Mouse (Mus musculus) CH12.LX (cell line): ENCODE measurements around the gene Tcaf2. TPM values are rescaled to one million over a fixed set of nuclear protein-coding genes. Genes with fewer than 3 reads are reported as not detected.

Source experiments
- DNase-seq: peaks from one replicate; pipeline ENCODE4 v3.0.0-alpha.2; 2013; ENCODE audit errors: extremely low read depth
- H3K27ac ChIP-seq: 2 replicates; pipeline ENCODE4 v1.5.1; 2012; ENCODE audit warnings: low read depth, mild to moderate bottlenecking, control low read depth, moderate library complexity; ENCODE audit not compliant: insufficient read depth
- H3K27me3 ChIP-seq: replicated peaks from 2 replicates; pipeline ENCODE3; 2012; ENCODE audit warnings: inconsistent platforms
- H3K36me3 ChIP-seq, 2 experiments: replicated peaks in 1 of 2; 2 replicates each; pipeline versions ENCODE3 to v1.6.1; 2012; ENCODE audit warnings: inconsistent platforms in 1 of 2, low read length in 1 of 2, mild to moderate bottlenecking in 1 of 2, mixed read lengths in 1 of 2, moderate library complexity in 1 of 2; ENCODE audit not compliant: control insufficient read depth in 1 of 2, insufficient read depth in 1 of 2
- H3K4me1 ChIP-seq, 2 experiments: 2 replicates each; pipeline ENCODE4 v1.6.1; 2012; ENCODE audit warnings: inconsistent platforms in 1 of 2, moderate library complexity in 1 of 2; ENCODE audit not compliant: insufficient read depth in 2 of 2, control insufficient read depth in 1 of 2
- H3K4me2 ChIP-seq: 2 replicates; pipeline ENCODE4 v1.6.1; 2012; ENCODE audit warnings: low read depth, mild to moderate bottlenecking, control low read depth; ENCODE audit not compliant: poor library complexity, insufficient read depth, severe bottlenecking
- H3K4me3 ChIP-seq, 3 experiments: fragments of 150-350 bp in 1 of 3; sonication (generic) in 1 of 3; replicated peaks in 1 of 3; 2 replicates each; pipeline versions ENCODE3 to v1.5.1; 2011 to 2012; ENCODE audit warnings: low read depth in 2 of 3, low read length in 2 of 3, mild to moderate bottlenecking in 2 of 3, moderate library complexity in 2 of 3, control low read depth in 1 of 3, improper control_type of control experiment in 1 of 3, inconsistent platforms in 1 of 3, mixed read lengths in 1 of 3; ENCODE audit not compliant: poor library complexity in 1 of 3
- H3K79me2 ChIP-seq: replicated peaks from 2 replicates; pipeline ENCODE4 v1.6.1; 2012; ENCODE audit warnings: mild to moderate bottlenecking, moderate library complexity; ENCODE audit not compliant: control insufficient read depth, poor library complexity, insufficient read depth, severe bottlenecking; ENCODE audit errors: extremely low read depth
- H3K9ac ChIP-seq: 2 replicates; pipeline ENCODE4 v1.6.1; 2012; ENCODE audit warnings: low read depth, mild to moderate bottlenecking, control low read depth, moderate library complexity; ENCODE audit not compliant: insufficient read depth
- H3K9me3 ChIP-seq: replicated peaks from 2 replicates; pipeline ENCODE3; 2012; ENCODE audit warnings: low read length, inconsistent platforms, mixed read lengths
- BHLHE40 ChIP-seq: IDR thresholded peaks from 2 replicates; pipeline ENCODE4 v1.6.1; 2011; ENCODE audit warnings: mild to moderate bottlenecking, low read depth, low read length, improper control_type of control experiment
- CHD1 ChIP-seq: IDR thresholded peaks from 2 replicates; pipeline ENCODE4 v1.6.1; 2012; ENCODE audit warnings: low read depth, low read length, improper control_type of control experiment, inconsistent platforms
- ELF1 ChIP-seq: IDR thresholded peaks from 2 replicates; pipeline ENCODE4 v1.6.1; 2014; ENCODE audit warnings: low read depth, mild to moderate bottlenecking, inconsistent platforms, low read length, improper control_type of control experiment
- HCFC1 ChIP-seq: IDR thresholded peaks from 2 replicates; pipeline ENCODE4 v1.6.1; 2012; ENCODE audit warnings: low read depth, mild to moderate bottlenecking, inconsistent platforms, low read length, improper control_type of control experiment
- MAFK ChIP-seq: IDR thresholded peaks from 2 replicates; pipeline ENCODE4 v1.6.1; 2011; ENCODE audit warnings: low read length, improper control_type of control experiment; ENCODE audit not compliant: insufficient replicate concordance
- MXI1 ChIP-seq: IDR thresholded peaks from 2 replicates; pipeline ENCODE4 v1.6.1; 2011; ENCODE audit warnings: mild to moderate bottlenecking, low read depth, low read length, improper control_type of control experiment
- MYC ChIP-seq: IDR thresholded peaks from 2 replicates; pipeline ENCODE4 v1.6.1; 2011; ENCODE audit warnings: low read depth, mild to moderate bottlenecking, improper control_type of control experiment, low read length
- NRF1 ChIP-seq: IDR thresholded peaks from 2 replicates; pipeline ENCODE4 v1.6.1; 2014; ENCODE audit warnings: low read depth, mild to moderate bottlenecking, inconsistent platforms, low read length, improper control_type of control experiment, moderate library complexity
- RCOR1 ChIP-seq: conservative IDR thresholded peaks from 2 replicates; pipeline ENCODE4 v1.6.1; 2012; ENCODE audit warnings: low read depth, mild to moderate bottlenecking, inconsistent platforms, low read length, improper control_type of control experiment
- TCF12 ChIP-seq: IDR thresholded peaks from 2 replicates; pipeline ENCODE4 v1.6.1; 2014; ENCODE audit warnings: low read depth, mild to moderate bottlenecking, inconsistent platforms, low read length, improper control_type of control experiment
- USF2 ChIP-seq: conservative IDR thresholded peaks from 2 replicates; pipeline ENCODE4 v1.6.1; 2011; ENCODE audit warnings: low read depth, low read length, improper control_type of control experiment
- ZC3H11A ChIP-seq: IDR thresholded peaks from 2 replicates; pipeline ENCODE4 v1.6.1; 2012; ENCODE audit warnings: low read depth, mild to moderate bottlenecking, inconsistent platforms, low read length, improper control_type of control experiment
- ZMIZ1 ChIP-seq: IDR thresholded peaks from 2 replicates; pipeline ENCODE4 v1.6.1; 2012; ENCODE audit warnings: low read depth, mild to moderate bottlenecking, inconsistent platforms, low read length, improper control_type of control experiment
- ZNF384 ChIP-seq: IDR thresholded peaks from 2 replicates; pipeline ENCODE4 v1.6.1; 2012; ENCODE audit warnings: low read depth, low read length, improper control_type of control experiment, inconsistent platforms
- dilution Hi-C: fragments of 300-500 bp; cut with MboI; formaldehyde crosslinking; loops from 2 replicates; pipeline ENCODE4 v1.14.3; 2020; ENCODE audit warnings: low sequenced_read_pairs; ENCODE audit not compliant: extremely low pct_unique_long_range_greater_than_20kb, extremely low pct_ligation_motif_present
- in situ Hi-C: fragments of 300-500 bp; cut with MboI; formaldehyde crosslinking; loops from 3 replicates; pipeline ENCODE4 v1.14.3; 2019; ENCODE audit warnings: low sequenced_read_pairs, low pct_ligation_motif_present, low pct_unique_long_range_greater_than_20kb, mixed read lengths
- polyA plus RNA-seq: library from polyadenylated mRNA; unstranded; fragments of >175 nt; gene quantifications from 2 replicates; pipeline ENCODE4 v1.2.1, GENCODE M21; 2012; ENCODE audit warnings: low read depth; ENCODE audit not compliant: insufficient read length
- total RNA-seq, 2 experiments: library from RNA; depleted of rRNA; stranded (reverse); fragments of 300-350 nt in 1 of 2; fragments of >200 nt in 1 of 2; gene quantifications; 2 replicates each; pipeline ENCODE4 v1.2.3; 2012 to 2014

The Tcaf2 gene
- total and polyA plus RNA-seq, 3 experiments = not detected

DNA sequence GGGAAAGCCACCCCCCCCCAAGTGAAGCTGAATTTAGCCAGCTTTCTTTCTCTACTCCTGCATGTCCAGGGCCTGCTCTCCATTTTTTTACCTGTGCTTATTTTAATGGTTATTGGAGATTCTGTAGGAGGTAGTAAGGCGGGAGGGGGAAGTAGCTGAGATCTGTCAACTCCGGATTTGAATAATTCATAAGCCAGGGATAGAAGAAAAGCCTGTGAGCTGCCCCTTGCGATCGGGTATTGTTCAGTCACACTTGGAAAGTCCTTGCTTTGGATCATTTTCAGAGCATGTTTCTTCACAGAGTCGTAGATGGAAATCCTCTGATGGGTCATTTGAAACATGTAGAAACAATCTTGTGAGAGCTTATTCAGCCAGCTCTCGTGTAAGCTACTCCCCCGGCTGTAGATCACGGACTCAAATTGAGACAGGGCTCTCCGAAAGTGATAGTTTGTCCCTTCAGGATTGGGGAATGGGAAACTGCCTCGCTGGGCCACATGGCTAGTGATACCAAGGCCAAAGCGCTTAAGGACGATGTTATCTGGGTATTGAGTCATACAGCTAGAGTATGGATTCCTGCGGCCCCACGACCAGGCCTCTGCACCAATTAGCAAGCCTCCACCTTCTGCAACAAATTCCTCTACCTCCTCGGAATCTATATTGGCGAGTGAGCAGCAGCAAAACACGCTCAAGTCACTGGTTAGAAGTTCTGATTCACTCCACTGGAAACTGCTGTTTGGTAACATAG is 51.7 kb downstream of the Tcaf2 start:
- in situ Hi-C loops = loop anchor here (25.0 kb wide), 2 partner anchors 256 to 356 kb away; partner anchors contain the start of genes Gstk1 and Zyx
- TF ChIP-seq RCOR1 (no peak), TCF12 (no peak), MYC (no peak), ZMIZ1 (no peak), HCFC1 (no peak), USF2 (no peak), BHLHE40 (no peak), ZNF384 (no peak), ELF1 (no peak)
- Histone ChIP-seq H3K4me1 (no peaks in the 10 kb centered on the region), H3K9me3 (no peaks in the 10 kb centered on the region), H3K36me3 (no peaks in the 10 kb centered on the region), H3K27ac (no peak overlapping the region), H3K27me3 (no peaks in the 10 kb centered on the region), H3K4me3 (no peak overlapping the region), H3K4me2 (no peak overlapping the region), H3K9ac (no peak overlapping the region), H3K79me2 (no peaks in the 10 kb centered on the region)
- no peak for DNase-seq
- dilution Hi-C loops = no loop called here

DNA sequence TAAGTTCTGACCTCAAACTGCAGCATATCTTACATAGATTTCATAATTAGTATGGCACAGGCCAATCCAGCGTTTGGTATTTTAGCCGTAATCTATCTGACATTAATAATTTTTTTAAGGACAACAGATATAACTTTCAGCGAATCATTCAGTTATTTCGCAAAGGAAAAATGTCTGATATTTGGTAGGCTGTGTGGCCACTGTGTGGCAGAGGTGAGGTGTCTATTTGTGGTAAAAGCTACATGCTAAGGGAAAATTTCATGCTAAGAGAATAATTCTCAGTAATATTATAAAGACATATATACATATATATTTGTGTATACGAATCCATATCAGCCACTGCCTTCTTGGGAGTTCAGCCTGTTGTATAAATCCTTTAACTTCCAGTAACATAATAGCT is 58.5 kb downstream of the Tcaf2 start:
- no peak overlapping the region for H3K27ac ChIP-seq
- no peak overlapping the region for H3K4me2 ChIP-seq
- no peak overlapping the region for H3K9ac ChIP-seq
- DNase-seq = no peak
- H3K79me2 ChIP-seq = no peaks in the 10 kb centered on the region
- H3K4me3 ChIP-seq = no peak overlapping the region
- in situ Hi-C loops (loop anchor here (25.0 kb wide), 2 partner anchors 249 to 349 kb away; partner anchors contain the start of genes Gstk1 and Zyx), dilution Hi-C loops (no loop called here)
- H3K27me3 ChIP-seq = no peaks in the 10 kb centered on the region
- no peaks in the 10 kb centered on the region for H3K4me1 ChIP-seq
- H3K9me3 ChIP-seq = no peaks in the 10 kb centered on the region
- no peak for TF ChIP-seq ZC3H11A
- TF ChIP-seq MXI1 = no peak
- TF ChIP-seq NRF1 = no peak
- no peak for TF ChIP-seq CHD1
- TF ChIP-seq BHLHE40 = no peak
- no peak for TF ChIP-seq MAFK
- H3K36me3 ChIP-seq = no peaks in the 10 kb centered on the region
